Mouse (Mus musculus): ENCODE measurements around the gene Ppfia2. TPM values are rescaled to one million over a fixed set of nuclear protein-coding genes. Genes with fewer than 3 reads are reported as not detected.

The Ppfia2 gene
- total RNA-seq, 2 experiments from 2014 or later: 0.79 to 0.87 TPM

DNA sequence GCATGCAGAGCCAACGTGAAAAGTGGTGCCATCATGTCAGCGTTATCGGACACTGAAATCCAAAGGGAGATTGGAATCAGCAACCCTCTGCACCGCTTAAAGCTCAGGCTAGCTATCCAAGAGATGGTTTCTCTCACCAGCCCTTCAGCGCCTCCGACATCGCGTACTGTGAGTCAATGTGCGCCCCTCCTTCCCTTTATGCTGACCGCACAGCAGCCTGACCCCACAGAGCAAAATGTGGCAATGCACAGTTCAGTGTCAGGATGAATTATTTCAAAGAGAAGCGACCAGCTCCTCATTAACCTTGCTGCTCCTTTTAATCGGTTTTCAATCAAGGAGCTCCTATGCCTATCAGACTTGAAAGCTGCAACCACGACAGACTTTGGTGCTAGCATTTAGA is 426.2 kb downstream of the Ppfia2 start:
- intact Hi-C loops (cut with DNase I): no loop called here
- DNase-seq: no peak

DNA sequence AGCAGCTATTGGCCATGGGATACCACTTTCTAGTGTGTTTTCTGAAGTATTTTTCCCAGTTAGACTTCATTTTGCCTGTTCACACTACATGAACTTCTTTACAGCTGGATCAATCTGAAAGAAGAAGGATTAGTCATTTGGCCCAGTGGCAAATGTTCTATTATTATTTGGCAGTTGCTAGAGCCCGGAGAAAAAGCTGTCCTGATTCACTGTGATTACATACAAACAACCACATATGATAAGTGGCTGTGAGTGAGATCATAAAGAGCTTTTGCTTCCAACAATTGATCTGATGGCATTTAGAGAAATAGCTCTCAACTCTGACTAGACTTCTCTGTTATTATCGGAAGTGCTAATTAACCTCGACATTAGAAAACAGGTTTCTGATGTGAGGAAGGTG is 440.0 kb downstream of the Ppfia2 start:
- DNase-seq: no peak
- intact Hi-C loops (cut with DNase I): no loop called here

GRCm38 (mm10) chr10:106913032-106913431 is 442.9 kb downstream of the Ppfia2 start:
- intact Hi-C loops (cut with DNase I): loop anchor here (2.0 kb wide), 1 partner anchor 304 kb away; no protein-coding TSS in a partner anchor
- DNase-seq: peak in 1 of 2 experiments; percentile 9

DNA sequence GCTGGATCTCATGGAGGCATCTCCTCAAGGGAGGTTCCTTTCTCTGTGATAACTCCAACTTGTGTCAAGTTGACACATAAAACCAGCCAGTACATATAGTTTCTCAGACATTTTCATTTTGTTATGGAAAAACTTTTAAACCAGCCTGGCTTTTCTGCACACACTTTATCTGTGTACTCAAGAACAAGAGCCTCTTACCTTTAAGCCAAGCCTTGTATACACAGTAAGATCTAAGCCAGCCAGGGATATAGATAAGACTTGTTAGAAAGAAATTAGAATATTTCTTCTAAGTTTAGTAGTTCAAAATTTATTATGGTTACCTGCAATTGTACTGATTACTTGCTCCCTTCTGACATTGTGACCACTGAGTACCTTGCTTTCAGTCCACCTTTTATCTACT is 444.1 kb downstream of the Ppfia2 start:
- DNase-seq: no peak
- intact Hi-C loops (cut with DNase I): no loop called here

GRCm38 (mm10) chr10:106914822-106915221 is 444.7 kb downstream of the Ppfia2 start:
- no peak for DNase-seq
- intact Hi-C loops (cut with DNase I): no loop called here

GRCm38 (mm10) chr10:106924334-106924733 is 454.2 kb downstream of the Ppfia2 start:
- no peak for DNase-seq
- intact Hi-C loops (cut with DNase I): no loop called here

DNA sequence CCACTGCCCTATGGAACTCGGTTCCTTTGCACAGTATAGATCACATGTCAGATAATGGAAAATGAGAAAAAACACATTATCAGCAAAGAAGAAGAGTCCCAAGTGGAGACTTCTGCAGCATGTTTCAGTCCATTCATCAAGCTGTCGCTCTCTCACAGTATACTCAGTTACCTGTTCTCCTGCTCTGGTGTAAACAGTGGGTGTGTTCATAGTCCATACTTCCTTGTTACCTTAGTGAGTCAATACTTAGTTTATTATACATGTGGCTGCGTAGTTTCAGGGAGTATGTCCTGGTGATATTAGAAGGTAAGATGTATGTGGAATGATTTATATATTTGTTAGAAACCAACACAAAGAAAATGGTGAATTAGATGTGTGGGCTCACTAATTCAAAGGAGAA is 454.7 kb downstream of the Ppfia2 start:
- intact Hi-C loops (cut with DNase I): no loop called here
- no peak for DNase-seq

DNA sequence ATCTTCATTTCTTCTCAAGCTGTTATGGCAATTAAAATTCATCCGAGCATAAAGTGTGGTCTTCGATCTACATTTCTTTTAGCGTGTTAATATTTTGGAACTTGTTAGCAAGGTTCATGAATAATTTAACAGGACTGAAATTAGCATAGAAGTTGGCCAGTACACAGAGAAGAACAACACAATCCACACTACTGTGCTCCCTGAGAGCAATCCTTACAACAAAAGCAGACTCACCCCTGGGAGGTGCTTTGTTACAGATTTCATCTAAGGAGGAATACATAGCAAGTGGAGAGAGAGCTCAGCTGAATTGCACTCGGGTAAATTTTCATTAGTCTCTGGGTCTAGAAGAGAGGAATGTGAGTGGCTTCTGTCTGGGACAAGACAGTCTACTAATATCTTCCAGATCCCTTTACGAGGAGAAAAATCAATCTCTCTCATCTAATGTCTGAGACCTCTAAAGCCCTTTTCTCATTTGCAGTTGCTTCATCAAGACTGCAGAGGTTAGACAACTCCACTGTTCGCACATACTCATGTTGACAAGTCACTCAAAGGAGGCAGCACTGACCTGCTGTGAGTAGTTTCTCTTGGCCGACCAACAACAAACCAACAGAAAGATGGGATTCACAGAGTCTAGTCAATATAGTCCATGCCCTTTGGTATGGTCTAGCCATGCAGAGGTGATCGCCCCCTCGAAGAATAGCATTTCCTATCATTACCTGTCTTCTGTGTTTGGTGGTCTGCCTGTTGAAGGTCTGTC is 458.6 kb downstream of the Ppfia2 start:
- intact Hi-C loops (cut with DNase I): no loop called here
- DNase-seq: no peak

GRCm38 (mm10) chr10:106932571-106933073 is 462.5 kb downstream of the Ppfia2 start:
- intact Hi-C loops (cut with DNase I): loop anchor here (1.0 to 10.0 kb wide), 4 partner anchors 192 to 815 kb away; partner anchors contain the start of gene Acss3
- DNase-seq: peak; percentile 11 to 30

GRCm38 (mm10) chr10:106936996-106937395 is 466.9 kb downstream of the Ppfia2 start:
- intact Hi-C loops (cut with DNase I): loop anchor here (10.0 kb wide), 1 partner anchor 188 kb away; the partner anchor contains the start of gene Acss3
- DNase-seq: no peak

DNA sequence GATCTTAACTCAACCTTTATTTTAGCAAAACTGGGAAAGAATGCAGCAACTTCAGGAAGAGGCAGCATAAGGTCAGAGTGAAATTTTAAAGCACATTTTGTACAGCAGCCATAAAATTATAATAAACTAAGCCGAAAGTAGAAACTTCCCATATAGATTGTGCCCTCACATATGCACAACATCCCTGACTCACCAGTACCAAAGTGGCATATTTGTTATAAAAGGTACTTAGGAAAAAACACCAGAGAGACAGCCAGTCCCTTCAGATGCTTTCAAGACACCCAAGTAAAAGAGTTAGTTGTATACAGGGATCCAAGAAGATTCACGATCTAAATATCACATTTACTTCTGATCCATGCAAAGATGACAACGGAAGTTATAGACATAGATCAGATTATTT is 468.7 kb downstream of the Ppfia2 start:
- intact Hi-C loops (cut with DNase I): loop anchor here (10.0 kb wide), 1 partner anchor 186 kb away; the partner anchor contains the start of gene Acss3
- DNase-seq: no peak

GRCm38 (mm10) chr10:106939441-106939840 is 469.3 kb downstream of the Ppfia2 start:
- intact Hi-C loops (cut with DNase I): loop anchor here (10.0 kb wide), 1 partner anchor 185 kb away; the partner anchor contains the start of gene Acss3
- no peak for DNase-seq

DNA sequence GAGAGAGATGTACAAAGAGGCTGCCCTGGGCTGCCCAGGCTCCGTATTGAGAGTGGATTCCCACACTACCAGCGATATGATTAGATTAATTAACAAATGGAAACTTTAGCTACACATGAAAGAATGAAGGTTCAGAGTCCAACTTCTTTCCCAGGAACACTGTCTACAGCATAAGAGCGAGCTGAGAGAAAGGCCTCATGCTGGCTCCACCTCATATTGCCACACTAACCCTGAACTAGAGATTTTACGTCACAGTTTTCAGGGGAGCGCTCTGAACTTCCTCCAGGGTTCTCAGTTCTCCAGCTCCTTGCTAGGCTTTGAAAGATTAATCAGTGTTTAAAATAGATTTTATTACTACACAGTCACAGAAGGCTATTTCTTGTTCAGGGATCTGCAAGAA is 471.2 kb downstream of the Ppfia2 start:
- intact Hi-C loops (cut with DNase I): no loop called here
- no peak for DNase-seq

DNA sequence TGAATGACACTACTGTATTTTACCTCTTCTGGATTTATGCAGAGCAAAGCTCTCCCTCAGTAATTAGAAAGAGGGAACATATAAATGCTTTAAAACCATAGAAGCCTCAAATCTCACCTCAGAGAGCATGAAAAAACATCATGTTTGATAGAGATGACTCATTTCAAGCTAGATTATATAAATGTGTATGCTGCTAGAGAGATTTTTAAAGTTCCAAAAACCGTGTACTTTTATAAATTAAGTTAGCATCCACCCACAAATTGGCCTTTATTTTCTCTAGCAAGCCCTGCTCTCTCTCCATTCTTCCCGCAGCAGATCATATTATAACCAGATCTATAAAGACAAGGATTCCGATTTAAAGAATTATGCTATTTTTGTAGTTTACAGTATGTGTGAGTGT is 488.9 kb downstream of the Ppfia2 start:
- intact Hi-C loops (cut with DNase I): no loop called here
- DNase-seq: no peak

GRCm38 (mm10) chr10:106975193-106976141 is 505.3 kb downstream of the Ppfia2 start:
- DNase-seq: no peak
- intact Hi-C loops (cut with DNase I): no loop called here

Measured in heart, postnatal 10 days (tissue).